Mouse (Mus musculus): ENCODE results near the gene Ptf1a. TPM values are rescaled to one million over a fixed set of nuclear protein-coding genes. Genes with fewer than 3 reads are reported as not detected.

Ptf1a gene
- total and polyA plus RNA-seq, 2 experiments from 2014 or later, result not detected

DNA sequence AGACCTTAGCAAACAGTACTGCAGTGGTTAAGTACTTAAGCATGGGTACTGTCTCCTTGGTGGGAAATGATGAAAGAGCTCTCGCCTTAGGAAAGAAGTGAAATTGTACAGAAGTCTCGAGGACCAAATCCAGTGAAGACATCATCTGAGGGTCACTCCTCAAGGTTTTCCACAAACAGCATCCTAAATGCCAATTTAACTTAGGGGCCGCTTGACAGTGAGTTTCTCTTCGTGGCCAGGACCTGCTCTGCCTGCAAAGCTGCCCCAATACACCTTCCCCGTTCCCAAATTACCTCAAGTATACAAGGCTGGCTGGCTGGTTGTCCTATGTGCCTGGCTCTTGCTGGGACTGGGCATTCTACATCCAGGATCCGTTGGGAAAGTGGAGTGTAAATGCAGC lies 29.4 kb upstream of the Ptf1a start:
- DNase-seq (ENCODE audit: low spot score) (no peak), ATAC-seq (ENCODE audit: insufficient read depth, low read depth) (no peak)

GRCm38 (mm10) chr2:19419686-19420345 lies 25.6 kb upstream of the Ptf1a start:
- Histone ChIP-seq H3K4me2 (ENCODE audit: low read depth, low read length) (no peak overlapping the region), H3K36me3 (replicated peaks; ENCODE audit: control insufficient read depth, insufficient read depth, low read length) (no peaks in the 10 kb centered on the region), H3K27me3 (ENCODE audit: control insufficient read depth, insufficient read depth, low read length) (0 out of 2 replicates have a peak, but pooled peaks cover 6% of the 10 kb centered on the region), H3K27ac (ENCODE audit: low read depth) (no peak overlapping the region), H3K9ac (replicated peaks; ENCODE audit: low read depth, low read length) (no peak overlapping the region), H3K9me3 (replicated peaks; ENCODE audit: control insufficient read depth, low read length) (no peaks in the 10 kb centered on the region), H3K4me1 (ENCODE audit: control insufficient read depth, insufficient read depth) (no peaks in the 10 kb centered on the region), H3K4me3 (ENCODE audit: low read depth, low read length) (no peak overlapping the region)
- 54% methylated on average over 1 of the region's 1 CpGs for WGBS
- TF ChIP-seq EP300 (IDR thresholded peaks at IDR 0.05; ENCODE audit: low read depth) (no peak), CTCF (IDR thresholded peaks at IDR 0.05; ENCODE audit: low read depth) (no peak)
- DNase-seq (ENCODE audit: low spot score) (no peak), ATAC-seq (ENCODE audit: insufficient read depth, low read depth) (no peak)

More for the DNA sequence above, 29.4 kb upstream of the Ptf1a start:
- Histone ChIP-seq H3K4me1 (ENCODE audit: control insufficient read depth, insufficient read depth) (no peaks in the 10 kb centered on the region), H3K27ac (ENCODE audit: low read depth) (no peak overlapping the region), H3K4me2 (ENCODE audit: low read depth, low read length) (no peak overlapping the region), H3K9ac (replicated peaks; ENCODE audit: low read depth, low read length) (no peak overlapping the region), H3K9me3 (replicated peaks; ENCODE audit: control insufficient read depth, low read length) (no peaks in the 10 kb centered on the region), H3K36me3 (replicated peaks; ENCODE audit: control insufficient read depth, insufficient read depth, low read length) (no peaks in the 10 kb centered on the region), H3K27me3 (ENCODE audit: control insufficient read depth, insufficient read depth, low read length) (no peaks in the 10 kb centered on the region), H3K4me3 (ENCODE audit: low read depth, low read length) (no peak overlapping the region)
- 64% methylated on average over 6 of the region's 6 CpGs for WGBS
- no peak for TF ChIP-seq CTCF (IDR thresholded peaks at IDR 0.05; ENCODE audit: low read depth)
- TF ChIP-seq EP300 (IDR thresholded peaks at IDR 0.05; ENCODE audit: low read depth), result no peak

DNA sequence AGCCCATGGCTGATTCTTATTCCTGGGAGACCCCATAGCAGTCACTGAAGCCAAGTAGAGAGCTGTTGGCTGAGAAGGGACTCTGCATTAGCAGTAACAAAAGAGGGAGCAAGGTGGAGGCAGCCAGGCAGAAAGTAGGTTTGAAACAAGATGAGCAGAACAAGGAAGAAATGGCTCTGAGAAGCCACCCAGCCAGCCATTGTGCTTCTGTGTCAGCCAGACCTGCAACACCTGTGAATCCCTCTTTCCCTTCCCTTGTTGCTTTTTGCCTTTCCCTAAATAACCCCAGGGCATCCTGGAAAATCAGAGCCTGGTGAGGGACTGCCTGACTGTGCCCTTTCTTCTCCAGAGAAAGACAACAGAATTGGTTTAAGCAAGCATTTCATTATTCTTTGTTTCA lies 23.2 kb upstream of the Ptf1a start:
- TF ChIP-seq CTCF (IDR thresholded peaks at IDR 0.05; ENCODE audit: low read depth) (no peak), EP300 (IDR thresholded peaks at IDR 0.05; ENCODE audit: low read depth) (no peak)
- H3K9me3 ChIP-seq (replicated peaks; ENCODE audit: control insufficient read depth, low read length), result no peaks in the 10 kb centered on the region
- DNase-seq (ENCODE audit: low spot score), result no peak
- H3K4me1 ChIP-seq (ENCODE audit: control insufficient read depth, insufficient read depth), result no peaks in the 10 kb centered on the region
- ATAC-seq (ENCODE audit: insufficient read depth, low read depth), result no peak
- no peak overlapping the region for H3K4me3 ChIP-seq (ENCODE audit: low read depth, low read length)
- no peak overlapping the region for H3K27ac ChIP-seq (ENCODE audit: low read depth)
- no peaks in the 10 kb centered on the region for H3K36me3 ChIP-seq (replicated peaks; ENCODE audit: control insufficient read depth, insufficient read depth, low read length)
- 0 out of 2 replicates have a peak, but pooled peaks cover 18% of the 10 kb centered on the region for H3K27me3 ChIP-seq (ENCODE audit: control insufficient read depth, insufficient read depth, low read length)
- no peak overlapping the region for H3K4me2 ChIP-seq (ENCODE audit: low read depth, low read length)
- H3K9ac ChIP-seq (replicated peaks; ENCODE audit: low read depth, low read length), result no peak overlapping the region

GRCm38 (mm10) chr2:19423086-19423485 lies 22.4 kb upstream of the Ptf1a start:
- ATAC-seq (ENCODE audit: insufficient read depth, low read depth), result no peak
- 0 out of 2 replicates have a peak, but pooled peaks cover 24% of the 10 kb centered on the region for H3K27me3 ChIP-seq (ENCODE audit: control insufficient read depth, insufficient read depth, low read length)
- H3K36me3 ChIP-seq (replicated peaks; ENCODE audit: control insufficient read depth, insufficient read depth, low read length), result no peaks in the 10 kb centered on the region
- 73% methylated on average over 6 of the region's 6 CpGs for WGBS
- H3K4me2 ChIP-seq (ENCODE audit: low read depth, low read length), result no peak overlapping the region
- DNase-seq (ENCODE audit: low spot score), result no peak
- H3K4me1 ChIP-seq (ENCODE audit: control insufficient read depth, insufficient read depth), result no peaks in the 10 kb centered on the region
- no peak overlapping the region for H3K9ac ChIP-seq (replicated peaks; ENCODE audit: low read depth, low read length)
- H3K27ac ChIP-seq (ENCODE audit: low read depth), result no peak overlapping the region
- no peak for TF ChIP-seq CTCF (IDR thresholded peaks at IDR 0.05; ENCODE audit: low read depth)
- H3K4me3 ChIP-seq (ENCODE audit: low read depth, low read length), result no peak overlapping the region
- no peaks in the 10 kb centered on the region for H3K9me3 ChIP-seq (replicated peaks; ENCODE audit: control insufficient read depth, low read length)

GRCm38 (mm10) chr2:19429031-19429430 lies 16.4 kb upstream of the Ptf1a start:
- ATAC-seq (ENCODE audit: insufficient read depth, low read depth) (no peak), DNase-seq (ENCODE audit: low spot score) (peak; percentile 54)
- Histone ChIP-seq H3K4me1 (ENCODE audit: control insufficient read depth, insufficient read depth) (peaks cover 5% of the 10 kb centered on the region; the same call in 1 of the 2 replicates), H3K9me3 (replicated peaks; ENCODE audit: control insufficient read depth, low read length) (no peaks in the 10 kb centered on the region), H3K4me2 (ENCODE audit: low read depth, low read length) (no peak overlapping the region), H3K4me3 (ENCODE audit: low read depth, low read length) (no peak overlapping the region), H3K36me3 (replicated peaks; ENCODE audit: control insufficient read depth, insufficient read depth, low read length) (no peaks in the 10 kb centered on the region), H3K27me3 (ENCODE audit: control insufficient read depth, insufficient read depth, low read length) (peaks cover 74% of the 10 kb centered on the region), H3K27ac (ENCODE audit: low read depth) (no peak overlapping the region), H3K9ac (replicated peaks; ENCODE audit: low read depth, low read length) (no peak overlapping the region)
- WGBS, result 7% methylated on average over 10 of the region's 10 CpGs
- TF ChIP-seq CTCF (IDR thresholded peaks at IDR 0.05; ENCODE audit: low read depth) (no peak), EP300 (IDR thresholded peaks at IDR 0.05; ENCODE audit: low read depth) (no peak)
